Mouse (Mus musculus): ENCODE measurements around the gene Myod1. TPM values are rescaled to one million over a fixed set of nuclear protein-coding genes. Genes with fewer than 3 reads are reported as not detected.

Myod1 gene
- total RNA-seq, 4 experiments from 2014 or later = 11.1 to 14.3 (median 11.9) TPM

DNA sequence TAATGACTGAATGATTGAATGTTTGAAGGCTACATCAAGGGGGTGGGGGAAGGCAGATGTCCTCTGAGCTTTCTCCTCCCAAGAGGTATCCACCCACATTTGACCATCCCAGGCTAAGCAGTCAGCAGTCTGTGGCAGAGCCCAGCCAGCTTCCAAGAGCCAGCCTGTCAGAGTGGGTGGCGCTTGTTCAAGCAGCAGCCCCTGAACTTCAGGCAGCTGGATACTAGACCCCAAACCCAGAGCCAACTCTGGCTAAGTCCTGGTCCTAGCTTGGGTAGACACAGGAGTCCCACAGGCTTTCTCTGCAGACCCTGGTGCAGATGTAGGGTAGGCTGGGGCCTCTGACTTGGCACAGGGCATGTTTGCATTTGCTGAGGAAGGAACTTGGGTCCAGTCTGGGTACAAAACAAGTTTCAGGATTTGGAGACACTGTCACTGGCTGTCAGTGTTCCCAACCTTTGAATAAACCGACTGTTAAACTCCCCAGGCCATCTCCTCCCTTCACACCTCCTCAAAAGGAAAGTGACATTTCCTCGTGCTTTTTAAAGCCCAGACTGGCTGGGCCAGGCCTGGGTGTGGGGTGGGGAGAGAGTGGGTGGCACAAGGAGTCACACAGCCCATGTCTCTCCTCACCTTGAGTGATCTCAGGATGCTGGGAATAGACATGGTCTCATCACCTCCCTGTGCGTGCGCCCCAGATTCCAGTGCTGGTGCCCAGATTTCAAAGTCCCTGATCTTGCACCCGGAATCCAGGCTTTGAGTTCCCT is 37.9 kb downstream of the Myod1 start:
- DNase-seq (ENCODE audit: low spot score in 2 of 2) = peak; percentile 40 to 72

DNA sequence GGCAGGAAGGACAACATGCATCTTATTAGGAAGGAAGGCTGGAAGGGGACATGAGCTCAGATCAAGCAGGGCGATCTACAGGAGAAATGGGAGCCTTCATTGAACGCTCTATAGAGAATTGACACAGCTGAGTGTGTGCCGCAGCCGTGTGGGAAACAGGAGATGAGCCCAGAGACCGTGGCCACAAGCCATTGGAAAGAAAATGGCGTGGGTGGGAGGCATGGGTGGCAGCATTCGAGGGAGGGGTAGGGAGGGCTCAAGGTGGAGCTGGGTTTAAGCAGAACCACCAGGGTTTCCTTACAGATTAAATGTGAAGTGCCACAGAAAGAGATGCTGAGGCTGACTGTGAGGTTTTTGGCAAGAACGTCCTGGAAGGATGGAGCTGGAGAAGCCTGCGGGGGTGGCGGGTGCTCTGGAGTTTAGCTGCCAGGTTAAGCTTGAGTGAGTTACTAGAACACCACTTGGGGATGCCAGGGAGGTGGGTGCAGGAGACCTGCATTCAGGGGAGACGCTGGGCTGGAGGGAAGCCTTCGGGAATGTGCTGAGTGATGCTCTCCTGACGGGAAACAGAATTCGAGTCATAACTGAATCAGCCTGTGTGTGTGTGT is 39.6 kb downstream of the Myod1 start:
- no peak for DNase-seq (ENCODE audit: low spot score in 2 of 2)

DNA sequence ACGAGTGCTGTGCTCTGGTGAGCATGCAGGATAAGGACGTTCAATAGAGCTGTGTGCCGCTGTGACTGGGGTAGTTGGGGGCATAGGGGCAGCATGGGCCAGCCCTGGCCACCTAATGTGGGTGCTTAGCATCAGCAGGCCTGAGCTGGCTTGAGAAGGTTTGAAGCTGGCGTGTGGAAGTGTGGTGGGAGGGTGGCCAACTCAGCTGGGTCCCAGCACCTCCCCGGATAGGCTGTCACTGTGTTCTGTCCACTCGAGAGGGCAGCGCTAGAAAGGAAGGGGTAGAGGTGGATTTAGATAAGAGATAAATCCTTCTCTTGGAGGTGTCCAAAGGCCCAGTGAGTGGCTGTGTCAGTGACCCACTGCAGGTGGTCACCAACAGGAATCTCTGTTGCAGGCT is 41.2 kb downstream of the Myod1 start:
- no peak for DNase-seq (ENCODE audit: low spot score in 2 of 2)

DNA sequence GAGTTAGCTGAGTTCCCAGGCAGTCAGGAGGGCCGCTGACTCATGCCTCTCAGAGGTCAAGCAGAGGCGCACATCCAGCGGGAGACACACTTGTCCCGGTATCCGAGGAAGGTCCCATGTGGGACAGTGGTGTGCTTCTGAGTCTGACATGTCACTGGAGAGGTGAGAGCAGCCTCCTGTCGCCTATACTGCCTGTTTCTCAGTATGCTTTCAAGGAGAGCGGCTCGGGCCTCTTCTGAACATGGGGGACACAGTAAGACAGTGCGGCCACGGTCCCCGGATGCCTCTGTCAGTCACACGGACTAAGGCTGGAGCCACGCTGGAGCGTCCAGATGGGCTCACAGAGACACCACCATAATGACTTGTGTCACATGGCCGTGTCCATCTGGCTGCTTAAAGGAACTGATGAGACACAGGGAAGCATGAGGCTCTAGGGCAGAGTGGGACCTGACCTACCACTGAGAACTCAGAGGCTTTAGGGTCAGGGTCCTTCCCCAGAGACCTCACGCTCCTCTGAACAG is 41.9 kb downstream of the Myod1 start:
- no peak for DNase-seq (ENCODE audit: low spot score in 2 of 2)

DNA sequence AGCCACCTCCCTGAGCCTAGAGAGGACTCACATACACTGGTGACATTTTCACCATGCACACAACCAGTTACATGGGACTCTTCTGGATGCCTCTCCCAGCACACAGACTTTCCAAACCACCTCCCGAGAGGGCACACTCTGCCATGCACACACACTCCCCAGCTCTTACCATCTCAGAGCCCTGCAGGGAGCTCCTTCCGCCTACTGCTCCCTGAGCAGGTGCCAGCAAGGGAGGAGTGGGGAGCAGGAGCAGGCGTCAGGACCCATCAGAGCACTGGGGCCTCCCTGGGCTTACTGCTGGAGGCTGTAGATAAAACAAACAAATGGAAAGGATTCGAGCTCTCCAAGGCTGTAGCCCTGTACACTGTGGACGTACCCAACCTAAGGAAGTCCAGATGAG is 45.3 kb downstream of the Myod1 start:
- no peak for DNase-seq (ENCODE audit: low spot score in 2 of 2)

DNA sequence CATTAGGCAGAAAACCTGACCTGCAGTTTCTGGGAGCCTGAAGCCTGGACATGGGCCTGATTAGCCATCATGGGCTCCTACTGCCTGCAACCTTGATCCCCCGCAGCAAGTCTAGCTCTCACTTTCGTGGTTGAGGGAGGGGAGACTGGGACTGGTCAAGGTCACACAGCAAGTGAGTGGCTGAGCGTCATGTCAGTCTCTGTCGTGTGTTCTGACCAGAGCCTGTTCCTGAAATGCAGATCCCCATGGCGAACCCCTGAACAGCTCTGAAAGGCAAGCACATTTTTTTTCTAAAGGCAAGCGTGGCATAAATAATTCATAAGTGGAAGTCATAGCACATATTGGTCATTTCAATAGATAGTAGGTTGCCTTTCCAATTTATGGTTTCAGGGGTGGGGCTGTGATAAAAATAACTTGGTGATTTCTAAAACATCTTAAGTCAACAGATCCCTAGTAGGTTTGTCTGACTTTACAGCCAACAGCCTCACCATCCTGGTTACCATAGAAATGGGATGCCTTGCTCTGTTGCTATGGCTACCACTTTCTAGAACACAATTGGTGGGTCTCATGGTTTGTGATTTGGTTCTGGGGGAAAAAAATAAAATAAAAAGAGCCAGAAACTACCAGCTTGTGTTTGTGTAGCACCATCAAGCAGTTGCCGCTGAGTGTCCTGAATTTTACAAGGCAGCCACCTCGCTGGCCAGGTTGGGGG is 45.9 kb downstream of the Myod1 start:
- DNase-seq (ENCODE audit: low spot score in 2 of 2) = no peak

DNA sequence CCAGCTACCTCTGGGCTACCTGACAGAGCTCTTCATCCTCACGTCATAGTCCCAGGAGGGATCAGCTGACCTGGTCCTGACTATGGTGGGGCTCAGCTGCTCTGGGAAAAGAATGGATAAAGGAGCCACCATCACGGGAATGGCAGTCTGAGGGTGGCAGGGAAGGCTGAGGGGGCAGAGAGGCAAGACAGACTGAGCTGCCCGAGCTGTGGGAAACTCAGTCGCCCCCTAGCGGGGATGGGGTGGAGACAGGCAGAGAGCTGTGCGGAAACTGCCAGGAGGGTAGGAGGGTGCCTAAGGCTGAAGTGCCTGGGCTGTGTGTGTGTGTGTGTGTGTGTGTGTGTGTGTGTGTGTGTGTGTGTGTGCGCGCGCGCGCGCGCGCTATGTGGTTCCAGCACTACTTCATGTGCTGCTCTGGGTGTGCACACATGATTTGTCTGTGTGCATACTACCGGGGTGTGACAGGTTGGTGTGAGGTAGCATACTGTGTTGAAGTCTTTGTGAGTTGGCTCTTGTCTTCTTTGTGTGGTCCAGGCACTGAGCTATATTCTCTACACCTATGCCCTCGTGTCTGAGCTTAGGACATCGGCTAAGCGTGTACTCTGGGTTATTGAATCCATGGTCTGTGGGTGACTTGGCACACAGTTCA is 46.6 kb downstream of the Myod1 start:
- peak in 1 of 2 experiments; percentile 62 for DNase-seq (ENCODE audit: low spot score in 2 of 2)

DNA sequence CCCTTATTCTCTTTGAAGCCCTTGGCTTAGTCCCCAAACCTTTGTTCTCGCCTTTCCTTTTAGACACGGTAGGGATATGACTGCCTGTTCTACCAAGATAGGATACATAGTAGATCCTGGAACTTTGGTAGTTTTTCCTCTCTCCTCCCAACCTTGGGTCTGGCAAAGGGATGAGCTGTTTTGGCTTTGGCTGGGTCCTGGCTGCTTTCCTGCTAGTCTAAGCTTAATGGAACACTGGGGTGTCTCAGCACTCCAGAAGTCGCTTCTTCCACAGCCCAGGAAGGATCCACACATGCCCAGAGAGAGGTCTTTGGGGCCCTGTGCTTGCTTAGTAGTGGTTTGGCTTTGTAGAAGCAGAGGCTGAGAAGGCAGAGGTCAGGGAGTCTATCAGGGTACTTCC is 47.7 kb downstream of the Myod1 start:
- DNase-seq (ENCODE audit: low spot score in 2 of 2) = no peak

DNA sequence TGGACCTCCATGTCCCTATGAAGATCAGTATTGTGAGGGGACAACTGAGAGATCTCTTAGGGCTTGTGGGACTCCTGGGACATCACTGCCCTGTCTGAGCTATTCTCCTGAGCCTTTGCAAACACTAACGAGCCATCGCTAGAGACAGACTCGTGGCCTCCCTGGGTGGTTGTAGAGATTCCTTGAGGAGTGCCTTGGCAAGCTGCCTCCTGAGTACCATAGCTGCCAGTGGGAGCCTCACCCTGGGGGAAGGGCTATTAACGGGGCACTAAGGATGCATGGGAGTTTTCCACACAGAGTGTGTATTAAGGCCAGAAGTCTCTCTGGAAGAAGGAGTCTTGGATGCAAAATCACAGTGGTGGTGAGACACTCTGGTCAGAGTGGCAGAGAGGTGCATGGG is 48.7 kb downstream of the Myod1 start:
- no peak for DNase-seq (ENCODE audit: low spot score in 2 of 2)

Other genes starting within 250 kb of the Myod1 start
- gene Abcc8, start 196.4 kb upstream of the Myod1 start, total RNA-seq (2022) = 1 to 10 TPM; 3.0 to 6.3 (median 4.2) TPM
- gene Ush1c, start 138.0 kb upstream of the Myod1 start, total RNA-seq (2022) = 10 to 100 TPM in 1 of 4 experiments, 1 to 10 TPM in 3; 5.6 to 11.4 (median 7.0) TPM
- gene Otog, start 135.5 kb upstream of the Myod1 start, total RNA-seq (2022) = under 1 TPM; 0.39 to 0.88 (median 0.65) TPM
- 10 to 100 TPM; 37.5 to 53.5 (median 49.3) TPM for gene Kcnc1, start 20.0 kb downstream of the Myod1 start, total RNA-seq (2022)